Mouse (Mus musculus) frontal cortex, adult (tissue): ENCODE measurements around the gene Olfr808.

Experiments
- ATAC-seq: cut with Nextera tagmentation; 2 replicates; pipeline ENCODE4 v1.9.2; 2017; ENCODE audit warnings: mild to moderate bottlenecking, moderate library complexity, mixed read lengths; ENCODE audit not compliant: low TSS enrichment

Gene Olfr808

DNA sequence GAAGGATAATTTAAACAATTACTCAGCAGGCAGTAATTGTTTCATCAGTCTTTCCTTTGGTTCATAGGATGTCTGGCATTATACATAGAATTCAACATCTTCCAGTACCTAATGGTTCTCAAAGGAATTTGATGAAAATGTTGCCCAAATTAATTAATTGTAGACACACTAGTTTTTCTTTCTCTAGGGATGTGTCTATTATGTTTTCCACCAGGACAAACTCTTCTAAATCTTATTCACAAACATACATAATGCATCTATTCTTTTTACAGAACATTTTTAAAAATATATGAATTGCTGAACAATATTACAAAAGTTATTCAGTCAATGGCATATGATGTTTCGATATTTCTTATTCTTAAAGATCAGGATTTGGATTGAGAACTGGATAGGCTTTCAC lies at the start of gene Olfr808:
Gene Olfr808 (plus strand): TSS at position 301 of the 400 bp plus-strand sequence.
- ATAC-seq: no peak

DNA sequence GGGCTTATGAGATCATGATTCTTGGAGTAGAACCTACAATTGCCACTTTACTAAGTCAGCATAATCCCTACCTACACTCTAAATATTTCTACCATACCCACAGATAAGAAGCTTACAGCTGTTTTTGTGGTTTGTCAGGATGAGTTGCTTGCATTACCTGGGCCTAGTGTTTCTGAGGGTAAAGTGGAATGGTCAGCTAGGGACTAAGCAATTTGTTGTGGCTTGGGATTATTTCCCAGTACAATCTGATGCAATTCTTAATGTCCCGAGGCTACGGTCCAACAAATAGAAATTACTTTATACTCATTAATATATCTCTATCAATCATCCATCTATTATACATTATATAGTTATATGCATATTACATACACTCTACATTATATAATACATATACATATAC lies 36.0 kb upstream of the Olfr808 start, which contains the start of gene Olfr805:
Gene Olfr805 (minus strand): TSS at position 101 of the 400 bp plus-strand sequence.
- ATAC-seq: no peak

DNA sequence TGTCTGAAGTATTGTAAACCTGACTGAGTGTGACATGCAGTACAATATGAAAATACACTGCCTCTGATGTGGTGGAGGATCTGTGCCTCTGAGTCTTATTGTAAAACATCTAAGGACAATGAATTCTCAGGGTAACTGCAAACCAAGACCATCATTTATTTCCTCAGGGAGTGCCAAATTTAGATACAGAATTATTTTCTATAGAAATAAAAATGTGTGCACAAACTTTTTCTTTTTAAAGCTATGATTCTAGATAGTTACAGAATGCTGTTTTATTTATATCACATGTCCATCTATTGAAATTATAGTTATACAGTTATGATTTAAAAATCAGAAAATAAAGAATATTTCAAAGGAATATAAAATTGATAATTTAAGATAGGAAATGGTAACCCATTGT lies 23.5 kb upstream of the Olfr808 start, which contains the start of gene Olfr806:
Gene Olfr806 (minus strand): TSS at position 101 of the 400 bp plus-strand sequence.
- no peak for ATAC-seq

DNA sequence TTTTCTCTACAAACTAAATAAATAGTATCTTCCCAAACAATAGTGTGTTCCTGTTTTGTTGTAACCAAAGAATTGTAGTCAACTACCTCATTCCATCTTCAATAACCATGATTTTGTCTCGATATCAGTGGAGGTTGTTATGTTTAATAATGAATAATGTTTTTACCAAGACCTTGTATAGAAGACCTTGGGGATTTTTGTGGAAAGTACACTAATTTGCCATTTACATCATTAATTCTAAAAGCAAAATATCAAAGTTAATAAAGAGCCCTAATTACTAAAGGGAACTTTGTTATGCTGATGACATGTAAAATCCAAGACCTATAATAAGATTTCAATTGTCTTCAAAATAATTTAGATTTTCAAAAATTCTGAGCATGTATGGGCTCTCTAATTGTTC lies 7.6 kb upstream of the Olfr808 start, which contains the start of gene Olfr807:
Gene Olfr807 (minus strand): TSS at position 101 of the 400 bp plus-strand sequence.
- no peak for ATAC-seq

DNA sequence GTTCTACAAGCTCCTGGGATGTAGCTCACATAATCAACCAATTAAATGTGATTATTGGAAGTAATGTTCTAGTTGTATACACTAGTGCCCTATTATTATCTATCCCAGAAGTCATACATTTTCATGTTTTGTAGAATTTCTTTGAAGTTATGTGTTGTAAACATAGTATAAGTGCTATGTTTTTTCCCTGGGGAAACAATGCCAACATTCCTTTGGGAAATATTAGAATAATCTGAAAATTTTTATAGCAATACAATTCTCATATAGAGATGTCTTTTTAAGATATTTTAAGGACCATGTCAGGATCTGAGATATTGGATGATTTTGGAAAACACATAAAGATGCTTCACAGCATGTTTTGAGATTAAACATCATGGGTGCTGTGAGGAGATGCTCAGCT lies 9.1 kb downstream of the Olfr808 start, which contains the start of gene Olfr809:
Gene Olfr809 (plus strand): TSS at position 301 of the 400 bp plus-strand sequence.
- no peak for ATAC-seq

DNA sequence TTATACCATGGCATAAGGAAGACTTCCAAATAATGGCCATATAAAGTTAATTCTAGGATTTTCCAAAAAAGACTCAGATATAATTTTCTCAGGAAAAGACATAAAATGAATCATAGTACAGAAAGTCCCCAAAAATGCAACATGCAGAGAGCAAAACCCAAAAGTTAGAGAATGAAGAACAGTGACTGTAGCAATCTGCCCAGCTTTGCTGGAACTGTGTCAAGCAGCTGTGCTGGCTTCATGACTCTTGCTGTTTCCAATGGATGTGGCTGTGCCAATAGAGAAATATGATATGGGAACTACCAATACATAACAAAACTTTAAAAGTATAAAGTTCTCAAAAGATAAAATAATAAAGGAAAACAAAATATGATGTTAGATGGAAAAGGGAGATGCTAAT lies 12.8 kb downstream of the Olfr808 start:
- ATAC-seq: no peak

DNA sequence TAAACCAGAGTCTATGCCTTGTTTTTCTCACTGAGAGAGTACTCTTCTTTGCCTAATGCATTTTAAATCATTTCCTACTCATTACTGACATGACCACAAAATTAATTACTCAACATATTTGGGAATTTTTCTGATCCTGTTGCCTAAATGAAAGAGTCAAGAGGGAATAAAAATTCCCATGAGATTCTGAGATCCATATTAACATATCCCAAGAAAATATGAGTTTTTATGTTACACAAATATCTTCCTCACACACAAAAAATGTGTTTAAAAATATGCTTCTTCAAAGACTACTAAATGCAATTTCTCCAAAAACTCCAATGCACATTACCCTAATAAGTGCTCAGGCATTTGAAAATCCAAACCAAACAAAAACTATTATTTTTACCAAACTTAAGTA lies 29.5 kb downstream of the Olfr808 start, which contains the start of gene Olfr810:
Gene Olfr810 (minus strand): TSS at position 101 of the 400 bp plus-strand sequence.
- no peak for ATAC-seq

DNA sequence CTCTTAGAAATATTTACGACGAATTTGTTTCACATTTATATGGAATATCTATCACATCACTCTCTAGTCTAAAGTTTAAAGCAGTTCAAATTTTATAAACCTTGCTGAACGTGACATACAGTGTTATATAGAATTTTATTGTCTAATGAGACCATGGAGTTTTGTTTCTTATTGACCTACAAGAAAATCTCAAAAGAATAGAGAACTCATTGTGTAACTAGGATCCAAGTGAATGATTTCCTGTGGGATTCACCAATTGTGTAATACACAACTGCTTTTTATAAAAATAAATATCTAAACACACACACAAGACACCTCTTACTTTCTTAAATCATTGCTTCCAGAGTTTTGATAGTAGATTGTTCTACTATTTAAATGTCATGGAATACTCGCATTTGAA lies 39.0 kb downstream of the Olfr808 start, which contains the start of gene Olfr811:
Gene Olfr811 (minus strand): TSS at position 101 of the 400 bp plus-strand sequence.
- ATAC-seq: no peak
